25 mouse cellular contexts compared by ENCODE assay signal in genomic region chr8:106712487-106712886, GRCm38 (mm10). TPM values are rescaled to one million over a fixed set of nuclear protein-coding genes. Genes with fewer than 3 reads are reported as not detected.
A peak's percentile ranks its signal among the peaks of the same experiment; 100 is the strongest.
DNase-seq lines count a peak whose midpoint lies in the region; ATAC-seq and TF ChIP-seq lines count a peak whose summit lies in the region.
"Had no signal": no experiment of that assay in that cellular context is flagged by ENCODE, and none has a peak within 500 bp of the region (broad histone marks: within the 10 kb centered on the region; RNA-seq: fewer than 3 reads in every experiment).

No protein-coding gene starts in this region.

- DNase-seq in adrenal gland, postnatal 10 days = peak; percentile 58
- DNase-seq in adrenal gland, adult 2 months = no peak
- DNase-seq in gastrocnemius, adult 2 months = no peak
- no peak for DNase-seq in gastrocnemius, postnatal 4 days (ENCODE audit: low spot score in 2 of 2)
- peak; percentile 43 for DNase-seq in heart, postnatal 4 days
- DNase-seq in heart, adult 18-20 months = no peak
- no peak for DNase-seq in midbrain, embryonic 14.5 days
- DNase-seq: adrenal gland, postnatal 14 days; B cell, adult 2 months; cerebellum, adult 2 months; embryo, embryonic 11 days; gastrocnemius, postnatal 14 days; kidney, adult 8-10 months had no signal

- H3K9me3 ChIP-seq in midbrain, embryonic 14.5 days (ENCODE audit: control insufficient read depth, low read length) = no peaks in the 10 kb centered on the region
- no peaks in the 10 kb centered on the region for H3K9me3 ChIP-seq in midbrain, embryonic 16.5 days (replicated peaks; ENCODE audit: control insufficient read depth, low read length, poor library complexity, severe bottlenecking)
- H3K9me3 ChIP-seq: embryonic facial prominence, embryonic 12.5 days; forebrain, embryonic 12.5 days; G1E; heart, embryonic 10.5 days; heart, embryonic 15.5 days; hindbrain, embryonic 12.5 days had no signal

- no peak for TF ChIP-seq CTCF in gastrocnemius, adult 2 months (IDR thresholded peaks at IDR 0.05)

- ATAC-seq in midbrain, embryonic 14.5 days (ENCODE audit: low FRiP score, low TSS enrichment) = no peak
- ATAC-seq in midbrain, embryonic 16.5 days = no peak
- ATAC-seq: CD4-positive, CD25-positive, alpha-beta regulatory T cell, adult 4 months; forebrain, embryonic 16.5 days; hindbrain, embryonic 16.5 days; inflammation-experienced regulatory T-cells, adult 6 months; intestine, postnatal 0 days had no signal

- H3K4me1 ChIP-seq in midbrain, embryonic 14.5 days (ENCODE audit: control insufficient read depth, insufficient read depth, low read length) = no peaks in the 10 kb centered on the region
- H3K4me1 ChIP-seq in midbrain, embryonic 16.5 days (ENCODE audit: control insufficient read depth, insufficient read depth, low read length) = no peaks in the 10 kb centered on the region
- H3K4me1 ChIP-seq: embryonic facial prominence, embryonic 12.5 days; forebrain, embryonic 12.5 days; hindbrain, embryonic 12.5 days had no signal

- H3K4me3 ChIP-seq in gastrocnemius, adult 2 months = no peak overlapping the region
- H3K4me3 ChIP-seq in midbrain, embryonic 14.5 days (replicated peaks; ENCODE audit: low read depth, low read length) = no peak overlapping the region
- no peak overlapping the region for H3K4me3 ChIP-seq in midbrain, embryonic 16.5 days (ENCODE audit: low read depth, low read length)
- H3K4me3 ChIP-seq: embryonic facial prominence, embryonic 12.5 days; forebrain, embryonic 12.5 days; heart, embryonic 10.5 days; heart, embryonic 15.5 days; hindbrain, embryonic 12.5 days had no signal

- H3K27ac ChIP-seq in gastrocnemius, adult 2 months = peak overlapping the region; percentile 21; the same call in 1 of the 2 replicates
- 0 out of 2 replicates have a peak overlapping the region, but pooled peaks have one; percentile 5 for H3K27ac ChIP-seq in midbrain, embryonic 14.5 days (replicated peaks; ENCODE audit: low read depth, low read length)
- H3K27ac ChIP-seq in midbrain, embryonic 16.5 days (ENCODE audit: low read length) = no peak overlapping the region
- H3K27ac ChIP-seq: embryonic facial prominence, embryonic 12.5 days; forebrain, embryonic 12.5 days; heart, embryonic 10.5 days; heart, embryonic 15.5 days; hindbrain, embryonic 12.5 days had no signal

- WGBS in midbrain, embryonic 14.5 days = 51% methylated on average over 3 of the region's 3 CpGs
- WGBS in midbrain, embryonic 16.5 days = 54% methylated on average over 3 of the region's 3 CpGs

- intact Hi-C loops in gastrocnemius, adult 2 months (cut with DNase I) = no loop called here

- H3K9ac ChIP-seq in midbrain, embryonic 14.5 days (replicated peaks; ENCODE audit: low read length) = no peak overlapping the region
- no peak overlapping the region for H3K9ac ChIP-seq in midbrain, embryonic 16.5 days (ENCODE audit: low read depth, low read length)
- H3K9ac ChIP-seq: embryonic facial prominence, embryonic 12.5 days; forebrain, embryonic 12.5 days; heart, embryonic 15.5 days; hindbrain, embryonic 12.5 days had no signal

- H3K27me3 ChIP-seq in midbrain, embryonic 14.5 days (ENCODE audit: control insufficient read depth, insufficient read depth, low read length) = no peaks in the 10 kb centered on the region
- no peaks in the 10 kb centered on the region for H3K27me3 ChIP-seq in midbrain, embryonic 16.5 days (ENCODE audit: control insufficient read depth, insufficient read depth, low read depth, low read length)
- H3K27me3 ChIP-seq: embryonic facial prominence, embryonic 12.5 days; forebrain, embryonic 12.5 days; heart, embryonic 15.5 days; hindbrain, embryonic 12.5 days had no signal

- no peaks in the 10 kb centered on the region for H3K36me3 ChIP-seq in midbrain, embryonic 14.5 days (ENCODE audit: control insufficient read depth, insufficient read depth, low read length)
- no peaks in the 10 kb centered on the region for H3K36me3 ChIP-seq in midbrain, embryonic 16.5 days (ENCODE audit: control insufficient read depth, insufficient read depth, low read length)
- H3K36me3 ChIP-seq: embryonic facial prominence, embryonic 12.5 days; forebrain, embryonic 12.5 days; heart, embryonic 15.5 days; hindbrain, embryonic 12.5 days had no signal

- H3K4me2 ChIP-seq in midbrain, embryonic 14.5 days (ENCODE audit: low read length) = no peak overlapping the region
- no peak overlapping the region for H3K4me2 ChIP-seq in midbrain, embryonic 16.5 days (ENCODE audit: low read length)
- H3K4me2 ChIP-seq: embryonic facial prominence, embryonic 12.5 days; forebrain, embryonic 12.5 days; heart, embryonic 15.5 days; hindbrain, embryonic 12.5 days had no signal

RNA-seq across cellular contexts. Expression of gene Tango6, which starts 29.6 kb away (rescaled TPM):
- total RNA-seq in adrenal gland, postnatal 10 days (2021) = 10 to 100 TPM in 1 of 2 experiments, 1 to 10 TPM in 1; 7.9 to 10.7 TPM
- total RNA-seq in adrenal gland, adult 2 months (2021) = 10 to 100 TPM in 1 of 2 experiments, 1 to 10 TPM in 1; 7.9 to 10.9 TPM
- 4.1 and 4.8 TPM in 2 replicates for polyA plus RNA-seq in adrenal gland, adult 2 months (2012; rRNA removed)
- total RNA-seq in gastrocnemius, adult 2 months (2021) = 10 to 100 TPM; 12.2 to 12.7 TPM
- total RNA-seq in gastrocnemius, postnatal 4 days (2021) = 1 to 10 TPM; 9.1 to 9.3 TPM
- total RNA-seq in heart, postnatal 4 days (2021) = 10 to 100 TPM; 10.4 to 10.5 TPM
- total RNA-seq in heart, adult 18-20 months (2021) = 10 to 100 TPM in 1 of 2 experiments, 1 to 10 TPM in 1; 10.0 to 10.8 TPM
- polyA plus RNA-seq in midbrain, embryonic 14.5 days (2014; fragmentation: Nextera tagmentation; extraction: Ambion mirVana) = 3.7 and 5.6 TPM in 2 replicates
- 6.1 and 6.3 TPM in 2 replicates for polyA plus RNA-seq in midbrain, embryonic 16.5 days (2015; fragmentation: Nextera tagmentation; extraction: Ambion mirVana)

Comparison
In these comparisons a context has a peak if more than half of its experiments do, and no peak if none do; other contexts are left out.
1. DNase-seq: peak in adrenal gland, postnatal 10 days (single experiment) and heart, postnatal 4 days (single experiment); none in adrenal gland, adult 2 months (single experiment), gastrocnemius, adult 2 months (single experiment), gastrocnemius, postnatal 4 days (0 of 2), heart, adult 18-20 months (0 of 2) and midbrain, embryonic 14.5 days (single experiment).